Mouse (Mus musculus): ENCODE data around the gene Nectin4.
"Not testable (repeated sequence)": the region's sequence is repeated elsewhere in the genome, so short reads cannot be mapped to it uniquely, and the experiment has no call there.

Gene Nectin4

GRCm38 (mm10) chr1:171369845-171370556 lies at the start of gene Nectin4:
Gene Nectin4, plus strand, starts transcription at chr1:171370099.
- in situ Hi-C loops (cut with MboI; ENCODE audit: low pct_unique_long_range_greater_than_20kb in 1 of 2, low sequenced_read_pairs in 2 of 2, unreplicated experiment in 1 of 2) = loop anchor here (10.0 kb wide), 1 partner anchor 105 kb away; no protein-coding TSS in a partner anchor

GRCm38 (mm10) chr1:171320151-171320550 lies 49.7 kb upstream of the Nectin4 start:
- in situ Hi-C loops (cut with MboI; ENCODE audit: low pct_unique_long_range_greater_than_20kb in 1 of 2, low sequenced_read_pairs in 2 of 2, unreplicated experiment in 1 of 2) = no loop called here

- in situ Hi-C loops (cut with MboI; ENCODE audit: low pct_unique_long_range_greater_than_20kb in 1 of 2, low sequenced_read_pairs in 2 of 2, unreplicated experiment in 1 of 2) = no loop called here
Measured at GRCm38 (mm10) chr1:171321415-171321814, 48.5 kb upstream of the Nectin4 start.

GRCm38 (mm10) chr1:171322012-171322411 lies 47.9 kb upstream of the Nectin4 start:
- in situ Hi-C loops (cut with MboI; ENCODE audit: low pct_unique_long_range_greater_than_20kb in 1 of 2, low sequenced_read_pairs in 2 of 2, unreplicated experiment in 1 of 2) = no loop called here

- in situ Hi-C loops (cut with MboI; ENCODE audit: low pct_unique_long_range_greater_than_20kb in 1 of 2, low sequenced_read_pairs in 2 of 2, unreplicated experiment in 1 of 2) = no loop called here
Measured at GRCm38 (mm10) chr1:171325571-171325970, 44.3 kb upstream of the Nectin4 start.

GRCm38 (mm10) chr1:171326588-171326987 lies 43.3 kb upstream of the Nectin4 start:
- in situ Hi-C loops (cut with MboI; ENCODE audit: low pct_unique_long_range_greater_than_20kb in 1 of 2, low sequenced_read_pairs in 2 of 2, unreplicated experiment in 1 of 2) = not testable (repeated sequence)

- in situ Hi-C loops (cut with MboI; ENCODE audit: low pct_unique_long_range_greater_than_20kb in 1 of 2, low sequenced_read_pairs in 2 of 2, unreplicated experiment in 1 of 2) = no loop called here
Measured at GRCm38 (mm10) chr1:171328244-171328643, 41.7 kb upstream of the Nectin4 start.

GRCm38 (mm10) chr1:171328839-171329432 lies 41.0 kb upstream of the Nectin4 start, which contains the start of gene Dedd:
Gene Dedd, plus strand, starts transcription at chr1:171329145.
- in situ Hi-C loops (cut with MboI; ENCODE audit: low pct_unique_long_range_greater_than_20kb in 1 of 2, low sequenced_read_pairs in 2 of 2, unreplicated experiment in 1 of 2) = no loop called here

- in situ Hi-C loops (cut with MboI; ENCODE audit: low pct_unique_long_range_greater_than_20kb in 1 of 2, low sequenced_read_pairs in 2 of 2, unreplicated experiment in 1 of 2) = no loop called here
Measured at GRCm38 (mm10) chr1:171329433-171330215, 40.3 kb upstream of the Nectin4 start.

GRCm38 (mm10) chr1:171330216-171330560 lies 39.7 kb upstream of the Nectin4 start:
- in situ Hi-C loops (cut with MboI; ENCODE audit: low pct_unique_long_range_greater_than_20kb in 1 of 2, low sequenced_read_pairs in 2 of 2, unreplicated experiment in 1 of 2) = no loop called here

GRCm38 (mm10) chr1:171342262-171343207 lies 27.4 kb upstream of the Nectin4 start:
- in situ Hi-C loops (cut with MboI; ENCODE audit: low pct_unique_long_range_greater_than_20kb in 1 of 2, low sequenced_read_pairs in 2 of 2, unreplicated experiment in 1 of 2) = no loop called here

GRCm38 (mm10) chr1:171343922-171344677 lies 25.8 kb upstream of the Nectin4 start:
- in situ Hi-C loops (cut with MboI; ENCODE audit: low pct_unique_long_range_greater_than_20kb in 1 of 2, low sequenced_read_pairs in 2 of 2, unreplicated experiment in 1 of 2) = no loop called here

- in situ Hi-C loops (cut with MboI; ENCODE audit: low pct_unique_long_range_greater_than_20kb in 1 of 2, low sequenced_read_pairs in 2 of 2, unreplicated experiment in 1 of 2) = no loop called here
Measured at GRCm38 (mm10) chr1:171344715-171345114, 25.2 kb upstream of the Nectin4 start.

GRCm38 (mm10) chr1:171345225-171346094 lies 24.4 kb upstream of the Nectin4 start, which contains the start of the genes Nit1 and Pfdn2:
Gene Nit1, minus strand, starts transcription at chr1:171345646.
Gene Pfdn2, plus strand, starts transcription at chr1:171345670.
- in situ Hi-C loops (cut with MboI; ENCODE audit: low pct_unique_long_range_greater_than_20kb in 1 of 2, low sequenced_read_pairs in 2 of 2, unreplicated experiment in 1 of 2) = no loop called here

GRCm38 (mm10) chr1:171346095-171346450 lies 23.8 kb upstream of the Nectin4 start:
- in situ Hi-C loops (cut with MboI; ENCODE audit: low pct_unique_long_range_greater_than_20kb in 1 of 2, low sequenced_read_pairs in 2 of 2, unreplicated experiment in 1 of 2) = no loop called here

- in situ Hi-C loops (cut with MboI; ENCODE audit: low pct_unique_long_range_greater_than_20kb in 1 of 2, low sequenced_read_pairs in 2 of 2, unreplicated experiment in 1 of 2) = no loop called here
Measured at GRCm38 (mm10) chr1:171348665-171349064, 21.2 kb upstream of the Nectin4 start.

- in situ Hi-C loops (cut with MboI; ENCODE audit: low pct_unique_long_range_greater_than_20kb in 1 of 2, low sequenced_read_pairs in 2 of 2, unreplicated experiment in 1 of 2) = no loop called here
Measured at GRCm38 (mm10) chr1:171349210-171349609, 20.7 kb upstream of the Nectin4 start.
